Mouse (Mus musculus) kidney, postnatal 25 days (tissue): Measurements from ENCODE around the gene Trpc4ap.

Experiments used
- DNase-seq, 2 experiments: peaks; one replicate each; pipeline ENCODE4 v3.0.0; 2021; ENCODE audit warnings: mixed read lengths in 2 of 2

Gene Trpc4ap

GRCm38 (mm10) chr2:155636881-155637280, 55.3 kb downstream of the Trpc4ap start:
- no peak for DNase-seq

DNA sequence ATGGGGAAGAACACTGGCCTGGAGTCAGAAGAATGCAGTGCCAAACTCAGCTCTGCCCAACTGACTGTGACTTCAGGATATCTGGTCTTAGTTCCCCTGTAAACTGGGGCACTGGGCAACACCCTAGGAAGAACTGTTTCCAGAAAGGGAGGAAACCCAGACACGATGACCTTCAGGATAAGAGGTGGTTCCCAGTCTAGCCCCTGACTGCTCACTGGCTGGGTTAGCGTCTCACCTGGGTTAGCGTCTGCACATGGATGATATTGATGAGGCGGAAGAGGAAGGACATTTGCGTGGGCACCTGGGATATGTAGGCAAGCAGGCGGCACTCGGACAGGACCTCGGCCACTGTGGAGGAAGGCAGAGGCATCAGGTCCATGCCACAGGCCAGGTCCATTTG, 56.2 kb downstream of the Trpc4ap start:
- peak in 1 of 2 experiments; percentile 28 for DNase-seq

DNA sequence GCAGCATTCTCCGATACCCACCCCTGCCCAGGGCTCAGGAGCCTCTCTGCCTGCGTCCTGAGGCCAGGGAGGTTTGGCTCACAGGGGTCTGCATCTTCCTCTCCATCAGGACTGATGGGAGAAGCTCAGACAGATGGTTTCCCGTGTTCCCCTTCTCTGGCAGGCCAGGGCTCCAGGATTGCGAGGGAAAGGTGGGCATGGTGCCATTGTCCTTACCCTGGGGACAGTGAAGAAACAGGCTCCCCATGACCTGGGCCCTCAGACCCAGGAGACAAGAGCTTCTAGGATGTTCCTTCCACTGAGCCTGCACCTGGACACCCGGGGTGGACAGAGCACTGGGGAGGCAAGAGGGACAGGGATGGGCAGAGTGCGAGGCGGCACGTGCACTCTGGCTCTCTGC, 57.6 kb downstream of the Trpc4ap start:
- DNase-seq = peak in 1 of 2 experiments; percentile 31

- peak in 1 of 2 experiments; percentile 31 for DNase-seq
These were observed 58.5 kb downstream of the Trpc4ap start for GRCm38 (mm10) chr2:155633731-155634130.

DNA sequence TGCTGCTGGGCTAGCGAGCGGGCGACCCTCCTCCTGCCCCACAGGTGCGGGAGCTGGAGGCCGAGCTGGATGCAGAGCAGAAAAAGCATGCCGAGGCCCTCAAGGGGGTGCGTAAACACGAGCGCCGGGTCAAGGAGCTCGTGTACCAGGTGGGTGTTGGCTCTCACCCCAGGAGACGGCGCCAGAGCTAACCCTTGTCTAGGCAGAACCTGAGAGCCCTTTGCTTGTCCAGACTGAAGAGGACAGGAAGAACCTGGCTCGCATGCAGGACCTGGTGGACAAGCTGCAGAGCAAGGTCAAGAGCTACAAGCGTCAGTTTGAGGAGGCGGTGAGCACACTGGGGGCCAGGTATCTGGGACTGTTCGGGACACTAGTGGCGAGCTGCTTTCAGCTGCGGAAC, 59.1 kb downstream of the Trpc4ap start:
- DNase-seq = peak in 1 of 2 experiments; percentile 31

GRCm38 (mm10) chr2:155632138-155632936, 59.8 kb downstream of the Trpc4ap start:
- peak in 1 of 2 experiments; percentile 34 for DNase-seq

GRCm38 (mm10) chr2:155630590-155631416, 61.4 kb downstream of the Trpc4ap start:
- DNase-seq = peak in 1 of 2 experiments; percentile 51

GRCm38 (mm10) chr2:155630153-155630552, 62.0 kb downstream of the Trpc4ap start:
- peak in 1 of 2 experiments; percentile 23 for DNase-seq

- DNase-seq = peak; percentile 19 to 60
These were observed 62.9 kb downstream of the Trpc4ap start for GRCm38 (mm10) chr2:155629231-155629661.

- no peak for DNase-seq
These were observed 63.7 kb downstream of the Trpc4ap start for GRCm38 (mm10) chr2:155628519-155628918.

DNA sequence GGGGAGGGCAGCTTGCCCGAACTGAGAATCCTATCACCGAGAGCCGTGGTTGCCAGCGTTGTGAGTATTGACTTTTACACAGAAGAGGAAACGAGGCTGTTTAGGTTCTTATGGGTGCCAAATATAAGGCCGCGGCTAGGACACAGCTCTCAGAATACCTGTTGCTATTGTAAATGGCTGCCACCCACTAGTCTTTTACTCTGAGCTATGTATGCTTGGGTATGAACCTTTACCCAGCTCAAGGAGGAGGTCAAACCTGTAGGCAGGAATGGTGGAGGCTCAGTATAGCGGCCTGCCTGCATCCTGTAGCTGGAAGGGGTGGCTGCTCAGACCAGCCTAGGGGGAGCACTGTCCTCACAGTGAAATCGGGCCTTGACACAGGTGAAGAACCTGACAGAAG, 64.1 kb downstream of the Trpc4ap start:
- DNase-seq = no peak

GRCm38 (mm10) chr2:155627030-155627738, 65.0 kb downstream of the Trpc4ap start:
- peak; percentile 73 to 76 for DNase-seq

DNA sequence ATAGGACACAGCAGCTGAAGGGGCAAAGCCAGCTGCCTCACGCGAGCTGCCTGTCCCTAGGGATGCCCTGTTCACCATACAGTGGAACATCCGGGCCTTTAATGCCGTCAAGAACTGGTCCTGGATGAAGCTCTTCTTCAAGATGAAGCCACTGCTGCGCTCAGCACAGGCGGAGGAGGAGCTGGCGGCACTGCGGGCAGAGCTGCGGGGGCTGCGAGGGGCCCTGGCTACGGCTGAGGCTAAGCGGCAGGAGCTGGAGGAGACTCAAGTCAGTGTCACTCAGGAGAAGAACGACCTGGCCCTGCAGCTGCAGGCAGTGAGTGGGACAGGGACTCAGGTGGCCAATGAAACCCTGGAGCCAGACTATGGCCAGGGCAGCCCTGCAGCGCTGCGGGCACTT, 65.9 kb downstream of the Trpc4ap start:
- no peak for DNase-seq

GRCm38 (mm10) chr2:155624730-155625129, 67.5 kb downstream of the Trpc4ap start:
- peak in 1 of 2 experiments; percentile 24 for DNase-seq

GRCm38 (mm10) chr2:155623996-155624395, 68.2 kb downstream of the Trpc4ap start:
- no peak for DNase-seq

DNA sequence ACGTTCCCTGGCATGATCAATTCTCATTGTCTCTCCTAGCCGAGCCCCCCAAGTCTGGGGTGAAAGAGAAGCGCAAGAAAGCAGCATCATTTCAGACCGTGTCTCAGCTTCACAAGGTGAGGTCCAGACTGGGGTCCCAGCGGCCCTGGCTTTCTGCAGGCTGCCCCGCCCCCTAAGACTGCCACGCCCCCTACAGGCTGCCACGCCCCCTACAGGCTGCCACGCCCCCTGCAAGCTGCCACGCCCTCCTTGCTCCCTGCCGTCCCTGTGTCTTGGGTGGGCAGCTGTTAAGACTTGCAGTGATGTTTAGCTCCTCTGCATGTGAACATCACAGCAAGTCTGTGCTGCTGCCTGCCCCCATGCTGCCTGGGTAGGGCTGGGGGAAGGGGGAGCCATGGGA, 69.6 kb downstream of the Trpc4ap start:
- DNase-seq = no peak

- peak; percentile 88 to 91 for DNase-seq
These were observed 72.4 kb downstream of the Trpc4ap start for GRCm38 (mm10) chr2:155619817-155620216.

DNA sequence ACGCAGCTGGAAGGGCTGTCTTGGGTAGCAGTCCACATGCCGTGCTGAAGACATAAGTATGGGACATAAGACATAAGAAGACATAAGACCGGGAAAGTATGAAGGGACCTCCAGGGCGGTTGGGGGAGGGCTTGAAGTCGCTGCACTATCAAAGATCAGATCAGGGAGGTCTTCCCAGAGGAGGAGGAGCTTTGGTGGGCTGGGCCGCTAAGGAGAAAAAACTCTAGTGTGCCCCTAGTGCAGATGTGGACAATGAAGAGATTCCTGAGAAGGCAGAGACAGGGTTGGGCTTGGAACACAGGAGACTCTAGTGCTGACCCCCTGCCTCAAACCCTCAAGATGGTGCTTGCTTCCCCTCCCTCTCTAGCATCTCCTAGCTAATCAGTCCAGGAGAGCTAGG, 75.2 kb downstream of the Trpc4ap start:
- no peak for DNase-seq

DNA sequence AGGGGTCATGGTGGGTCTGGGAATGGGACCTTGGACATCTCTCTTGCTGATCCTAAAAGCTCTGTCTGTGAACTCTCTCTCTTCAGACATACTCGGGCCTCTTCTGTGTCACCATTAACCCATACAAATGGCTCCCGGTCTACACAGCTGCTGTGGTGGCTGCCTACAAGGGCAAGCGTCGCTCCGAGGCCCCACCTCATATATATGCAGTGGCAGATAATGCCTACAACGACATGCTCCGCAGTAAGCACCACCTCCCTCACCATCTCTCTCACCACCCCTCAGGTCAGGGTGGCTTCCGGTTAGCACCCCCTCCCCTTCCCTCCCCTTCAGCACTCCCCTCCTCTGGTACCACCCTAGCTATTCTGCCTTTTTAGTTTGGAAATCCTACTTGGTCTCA, 78.2 kb downstream of the Trpc4ap start:
- no peak for DNase-seq

GRCm38 (mm10) chr2:155613326-155613755, 78.8 kb downstream of the Trpc4ap start:
- peak; percentile 75 to 83 for DNase-seq

DNA sequence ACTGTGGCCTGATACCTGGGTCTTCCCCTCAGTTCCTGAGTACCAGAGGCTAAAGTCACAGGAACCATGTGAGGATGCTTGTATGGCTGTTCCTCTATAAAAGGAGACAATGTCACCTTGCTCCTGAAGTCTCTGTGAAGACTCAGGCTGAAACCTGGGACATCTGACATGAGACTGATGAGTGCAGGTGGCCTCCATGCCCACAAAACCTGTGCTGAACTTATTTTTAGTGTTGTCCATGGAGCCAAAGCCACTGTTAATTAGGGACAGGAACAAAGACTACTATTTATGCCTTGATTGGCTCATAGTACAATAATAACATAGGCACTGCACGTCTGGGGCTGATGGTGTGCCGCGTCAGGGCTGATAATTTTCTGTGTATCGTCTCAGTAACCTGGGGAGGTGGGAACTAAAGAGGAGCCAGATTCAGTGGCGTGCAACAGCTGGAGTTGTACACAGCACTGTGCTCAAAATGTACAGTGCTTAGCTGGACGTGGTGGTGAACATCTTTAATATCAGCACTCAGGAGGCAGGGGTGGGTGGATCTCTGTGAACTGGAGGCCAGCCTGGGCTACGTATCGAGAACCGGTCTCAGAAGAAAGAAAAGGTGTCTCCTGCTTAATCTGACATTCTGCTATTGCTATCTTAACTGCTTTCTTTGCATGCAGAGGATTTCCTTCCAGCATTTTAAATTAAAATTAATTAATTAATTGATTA, 80.2 kb downstream of the Trpc4ap start:
- no peak for DNase-seq

GRCm38 (mm10) chr2:155610978-155611377, 81.2 kb downstream of the Trpc4ap start, which contains the start of gene Myh7b:
Myh7b (plus strand) TSS chr2:155611212.
- no peak for DNase-seq
